Comparison of ENCODE assay signal across 23 mouse cellular contexts in genomic region chr9:118669696-118670095, GRCm38 (mm10).
DNase-seq lines count a peak whose midpoint lies in the region; ATAC-seq and TF ChIP-seq lines count a peak whose summit lies in the region.
"Had no signal": no experiment of that assay in that cellular context is flagged by ENCODE, and none has a peak within 500 bp of the region (broad histone marks: within the 10 kb centered on the region; RNA-seq: fewer than 3 reads in every experiment).

No protein-coding gene starts in this region.

- H3K27me3 ChIP-seq in liver, postnatal 0 days (ENCODE audit: insufficient read depth, low read length): no peaks in the 10 kb centered on the region
- H3K27me3 ChIP-seq in liver, embryonic 12.5 days (replicated peaks): no peaks in the 10 kb centered on the region
- no peaks in the 10 kb centered on the region for H3K27me3 ChIP-seq in intestine, embryonic 16.5 days (replicated peaks; ENCODE audit: control insufficient read depth, insufficient read depth, low read length)
- H3K27me3 ChIP-seq: heart, embryonic 15.5 days; midbrain, embryonic 12.5 days; neural tube, embryonic 13.5 days had no signal

- no peak for TF ChIP-seq CTCF in liver, postnatal 0 days (IDR thresholded peaks at IDR 0.05; ENCODE audit: low read depth)

- WGBS in liver, postnatal 0 days (ENCODE audit: insufficient replicate concordance): 33% methylated on average over 3 of the region's 3 CpGs
- WGBS in liver, embryonic 12.5 days (ENCODE audit: insufficient replicate concordance): 50% methylated on average over 3 of the region's 3 CpGs
- 75% methylated on average over 3 of the region's 3 CpGs for WGBS in intestine, embryonic 16.5 days

- ATAC-seq in liver, postnatal 0 days: peak; percentile 70
- no peak for ATAC-seq in liver, embryonic 12.5 days
- peak; percentile 75 for ATAC-seq in granulocyte monocyte progenitor cell, adult 5-6 weeks (replicated peaks; ENCODE audit: poor library complexity, severe bottlenecking)
- ATAC-seq in neutrophil, adult 5-6 weeks (ENCODE audit: extremely low read depth, insufficient number of reproducible peaks, low FRiP score, poor library complexity, severe bottlenecking): peak; percentile 77
- ATAC-seq in intestine, embryonic 16.5 days: no peak
- ATAC-seq: forebrain, embryonic 14.5 days; hindbrain, embryonic 16.5 days had no signal

- TF ChIP-seq EP300 in liver, postnatal 0 days (IDR thresholded peaks at IDR 0.05; ENCODE audit: low read depth): no peak

- no peak overlapping the region for H3K4me3 ChIP-seq in liver, postnatal 0 days (ENCODE audit: low read depth, low read length)
- no peak overlapping the region for H3K4me3 ChIP-seq in liver, embryonic 12.5 days
- no peak overlapping the region for H3K4me3 ChIP-seq in intestine, embryonic 16.5 days (ENCODE audit: low read length)
- H3K4me3 ChIP-seq: heart, embryonic 15.5 days; midbrain, embryonic 12.5 days; neural tube, embryonic 13.5 days had no signal

- H3K9me3 ChIP-seq in liver, postnatal 0 days (ENCODE audit: low read length): no peaks in the 10 kb centered on the region
- H3K9me3 ChIP-seq in liver, embryonic 12.5 days (replicated peaks): no peaks in the 10 kb centered on the region
- no peaks in the 10 kb centered on the region for H3K9me3 ChIP-seq in intestine, embryonic 16.5 days (ENCODE audit: control insufficient read depth, low read length)
- H3K9me3 ChIP-seq: heart, embryonic 15.5 days; midbrain, embryonic 12.5 days had no signal

- no peak for DNase-seq in liver, postnatal 0 days
- peak; percentile 63 for DNase-seq in CD4-positive, CD25-positive, alpha-beta regulatory T cell, adult 2 months (ENCODE audit: low read depth, low spot score)
- DNase-seq in right cerebral cortex, adult 18-20 months: no peak
- DNase-seq: adrenal gland, postnatal 36 days; cerebellum, adult 2 months; gastrocnemius, postnatal 14 days; kidney, adult 2 months; kidney, postnatal 10 days; layer of hippocampus, postnatal 36 days; lung, embryonic 14.5 days; lung, postnatal 4 days; right cerebral cortex, postnatal 14 days; thymus, postnatal 4 days had no signal

- no peak overlapping the region for H3K9ac ChIP-seq in liver, postnatal 0 days (replicated peaks)
- H3K9ac ChIP-seq in liver, embryonic 12.5 days: no peak overlapping the region
- no peak overlapping the region for H3K9ac ChIP-seq in intestine, embryonic 16.5 days (ENCODE audit: low read depth, low read length)
- H3K9ac ChIP-seq: heart, embryonic 15.5 days; lung, embryonic 14.5 days; midbrain, embryonic 12.5 days; neural tube, embryonic 13.5 days had no signal

- 0 out of 2 replicates have a peak, but pooled peaks cover 3% of the 10 kb centered on the region for H3K4me1 ChIP-seq in liver, postnatal 0 days (ENCODE audit: insufficient read depth)
- H3K4me1 ChIP-seq in liver, embryonic 12.5 days: no peaks in the 10 kb centered on the region
- no peaks in the 10 kb centered on the region for H3K4me1 ChIP-seq in intestine, embryonic 16.5 days (ENCODE audit: control insufficient read depth, insufficient read depth, low read length)
- H3K4me1 ChIP-seq: heart, embryonic 15.5 days; midbrain, embryonic 12.5 days; neural tube, embryonic 13.5 days had no signal

- H3K36me3 ChIP-seq in liver, postnatal 0 days (replicated peaks; ENCODE audit: insufficient read depth, low read length): no peaks in the 10 kb centered on the region
- no peaks in the 10 kb centered on the region for H3K36me3 ChIP-seq in liver, embryonic 12.5 days
- 0 out of 2 replicates have a peak, but pooled peaks cover 4% of the 10 kb centered on the region for H3K36me3 ChIP-seq in intestine, embryonic 16.5 days (ENCODE audit: control insufficient read depth, insufficient read depth, low read length)
- H3K36me3 ChIP-seq: G1E; midbrain, embryonic 12.5 days had no signal

- no peak overlapping the region; the same call in 1 of the 2 replicates for H3K27ac ChIP-seq in liver, postnatal 0 days (ENCODE audit: low read depth)
- no peak overlapping the region for H3K27ac ChIP-seq in liver, embryonic 12.5 days
- no peak overlapping the region for H3K27ac ChIP-seq in intestine, embryonic 16.5 days (ENCODE audit: low read length)
- H3K27ac ChIP-seq: heart, embryonic 15.5 days; midbrain, embryonic 12.5 days; neural tube, embryonic 13.5 days had no signal

- H3K4me2 ChIP-seq in liver, postnatal 0 days (ENCODE audit: low read depth, low read length): no peak overlapping the region
- H3K4me2 ChIP-seq in liver, embryonic 12.5 days: no peak overlapping the region
- H3K4me2 ChIP-seq in intestine, embryonic 16.5 days (ENCODE audit: low read depth, low read length): no peak overlapping the region
- H3K4me2 ChIP-seq: heart, embryonic 15.5 days; lung, embryonic 14.5 days; midbrain, embryonic 12.5 days; neural tube, embryonic 13.5 days had no signal

Comparison
In these comparisons a context has a peak if more than half of its experiments do, and no peak if none do; other contexts are left out.
1. ATAC-seq: peak in liver, postnatal 0 days (single experiment), granulocyte monocyte progenitor cell, adult 5-6 weeks (single experiment) and neutrophil, adult 5-6 weeks (single experiment); none in liver, embryonic 12.5 days (single experiment) and intestine, embryonic 16.5 days (single experiment).